Mouse (Mus musculus): Measurements from ENCODE around the gene 4933415F23Rik.

DNA sequence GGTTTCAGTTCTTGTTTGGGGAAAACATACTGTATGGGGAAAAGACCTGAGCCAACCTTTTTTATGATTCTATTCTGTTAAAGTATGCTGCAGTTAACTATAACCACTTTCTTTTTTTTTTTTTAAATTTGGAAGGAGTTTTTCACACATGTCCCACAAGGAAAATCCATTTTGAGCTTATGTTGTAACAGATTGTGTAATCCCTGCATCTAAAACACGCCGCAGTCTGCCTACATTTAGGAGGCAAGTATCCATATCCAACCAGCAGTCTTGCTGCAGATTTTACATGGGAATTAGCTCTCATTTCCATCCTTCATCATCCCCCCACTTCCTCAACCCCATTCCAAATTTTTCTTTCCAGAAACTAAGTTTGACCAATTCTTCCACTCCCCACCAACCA lies 3.6 kb downstream of the 4933415F23Rik start:
- TF ChIP-seq POLR2A (IDR thresholded peaks at IDR 0.05; ENCODE audit: insufficient read depth, low read depth, low read length), result no peak
- no peak for TF ChIP-seq CTCF (IDR thresholded peaks at IDR 0.05; ENCODE audit: insufficient read depth, low read depth, low read length)
